Mouse (Mus musculus) midbrain, embryonic 10.5 days (tissue): ENCODE data around the gene Krt26. TPM values are rescaled to one million over a fixed set of nuclear protein-coding genes. Genes with fewer than 3 reads are reported as not detected.
A peak's percentile ranks its signal among the peaks of the same experiment; 100 is the strongest.

Experiments used
- DNase-seq: peaks from one replicate; pipeline ENCODE4 v3.0.0-alpha.2; 2017; ENCODE audit warnings: low spot score
- H3K27ac ChIP-seq: fragments of 300-500 bp; sonication (generic); replicated peaks from 2 replicates; pipeline ENCODE4 v1.5.1; 2016; ENCODE audit warnings: mild to moderate bottlenecking
- H3K27me3 ChIP-seq: fragments of 300-500 bp; sonication (generic); 2 replicates; pipeline ENCODE4 v1.6.1; 2016; ENCODE audit warnings: low read depth, mild to moderate bottlenecking; ENCODE audit not compliant: poor library complexity, severe bottlenecking
- H3K36me3 ChIP-seq: fragments of 300-500 bp; sonication (generic); 2 replicates; pipeline ENCODE4 v1.6.1; 2016; ENCODE audit warnings: mild to moderate bottlenecking, moderate library complexity
- H3K4me1 ChIP-seq: fragments of 300-500 bp; sonication (generic); 2 replicates; pipeline ENCODE4 v1.6.1; 2016
- H3K4me3 ChIP-seq: fragments of 300-500 bp; sonication (generic); 2 replicates; pipeline ENCODE4 v1.5.1; 2016; ENCODE audit warnings: mild to moderate bottlenecking, moderate library complexity
- H3K9me3 ChIP-seq: fragments of 300-500 bp; sonication (generic); replicated peaks from 2 replicates; pipeline ENCODE4 v1.6.1; 2016; ENCODE audit warnings: mild to moderate bottlenecking
- WGBS: fragments of 180-500 bp; shearing (Covaris S2); methylation state at CpG from one replicate; pipeline ENCODE4 v1.1.7; 2016; 5-methylcytosine and 5-hydroxymethylcytosine counted together
- polyA plus RNA-seq: library from polyadenylated mRNA; unstranded; fragments of >200 nt; fragmentation: Nextera tagmentation; extraction: Ambion mirVana; gene quantifications from 2 replicates; pipeline ENCODE4 v1.2.1, GENCODE M21; 2016

The Krt26 gene
- polyA plus RNA-seq, 1 experiment from 2014 or later, result 0.21 TPM

DNA sequence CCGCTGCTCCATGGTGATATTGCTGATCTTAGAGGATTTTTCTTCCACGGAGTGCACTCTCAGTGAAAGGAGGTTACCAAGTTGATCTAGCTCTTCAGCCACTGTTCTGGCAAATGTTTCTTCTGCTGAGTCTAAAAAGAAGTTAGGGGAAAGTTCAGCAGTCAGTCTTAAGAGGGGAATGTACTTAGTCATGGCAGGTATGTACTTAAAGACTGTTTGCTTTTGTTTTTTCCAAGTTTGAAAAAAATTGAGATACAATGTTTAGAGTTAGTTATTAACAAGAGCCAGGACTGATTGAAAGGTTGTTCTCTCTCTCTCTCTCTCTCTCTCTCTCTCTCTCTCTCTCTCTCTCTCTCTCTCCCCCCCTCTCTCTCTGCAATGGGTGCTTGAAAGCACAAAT is 8.1 kb downstream of the Krt26 start:
- H3K27me3 ChIP-seq, result no peaks in the 10 kb centered on the region
- WGBS, result 79% methylated on average over 2 of the region's 2 CpGs
- no peak overlapping the region for H3K27ac ChIP-seq
- no peaks in the 10 kb centered on the region for H3K36me3 ChIP-seq
- no peaks in the 10 kb centered on the region for H3K9me3 ChIP-seq
- DNase-seq, result no peak
- no peak overlapping the region for H3K4me3 ChIP-seq
- 0 out of 2 replicates have a peak, but pooled peaks cover 4% of the 10 kb centered on the region for H3K4me1 ChIP-seq

DNA sequence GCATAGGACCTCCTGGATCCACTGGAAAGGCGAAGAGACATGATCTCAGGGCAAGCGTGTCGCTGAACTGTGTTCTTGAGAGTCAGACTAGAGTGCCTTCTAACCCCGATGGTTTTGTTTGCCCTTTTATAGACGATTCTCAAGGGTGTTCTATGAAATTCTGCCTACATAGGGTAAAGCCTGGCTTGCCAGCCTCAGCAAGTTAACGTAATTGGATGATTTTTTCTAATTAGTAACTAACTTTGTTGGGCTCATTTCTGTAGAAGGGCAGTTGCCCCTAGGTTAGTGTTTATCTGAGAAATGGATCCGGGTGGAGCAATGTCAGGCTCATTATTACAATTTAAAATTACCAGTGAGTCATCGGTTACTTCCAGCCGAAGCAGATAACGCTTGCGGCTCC is 14.9 kb downstream of the Krt26 start, which contains the start of gene Krt25:
Krt25 (minus strand) TSS at position 101 of the 400 bp plus-strand sequence.
- 94% methylated on average over 11 of the region's 11 CpGs for WGBS

DNA sequence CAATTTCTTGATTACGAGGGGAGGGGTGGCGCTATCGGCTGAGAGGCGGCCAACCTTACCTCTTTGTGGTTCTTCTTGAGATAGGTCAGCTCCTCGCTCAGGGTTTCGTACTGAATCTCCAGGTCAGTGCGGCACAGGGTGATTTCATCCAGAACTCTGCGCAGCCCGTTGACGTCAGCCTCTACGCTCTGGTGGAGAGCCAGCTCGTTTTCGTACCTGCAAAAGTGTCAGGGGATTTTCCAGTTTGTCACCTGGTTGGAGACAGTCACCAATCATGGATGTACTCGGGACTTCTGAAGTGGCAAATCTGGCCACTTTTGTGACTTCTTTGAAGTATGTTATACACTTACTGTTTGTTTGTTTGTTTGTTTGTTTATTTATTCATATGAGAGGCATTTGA is 16.7 kb downstream of the Krt26 start:
- Histone ChIP-seq H3K4me1 (0 out of 2 replicates have a peak, but pooled peaks cover 4% of the 10 kb centered on the region), H3K27me3 (no peaks in the 10 kb centered on the region), H3K4me3 (no peak overlapping the region), H3K27ac (no peak overlapping the region), H3K9me3 (no peaks in the 10 kb centered on the region), H3K36me3 (no peaks in the 10 kb centered on the region)
- no peak for DNase-seq
- 94% methylated on average over 14 of the region's 14 CpGs for WGBS

More for the DNA sequence above, 14.9 kb downstream of the Krt26 start, which contains the start of gene Krt25:
- H3K27me3 ChIP-seq, result no peaks in the 10 kb centered on the region
- no peaks in the 10 kb centered on the region for H3K9me3 ChIP-seq
- H3K4me1 ChIP-seq, result no peaks in the 10 kb centered on the region
- no peaks in the 10 kb centered on the region for H3K36me3 ChIP-seq
- H3K4me3 ChIP-seq, result no peak within 1 kb of the TSS
- H3K27ac ChIP-seq, result no peak within 1 kb of the TSS
- DNase-seq, result no peak

DNA sequence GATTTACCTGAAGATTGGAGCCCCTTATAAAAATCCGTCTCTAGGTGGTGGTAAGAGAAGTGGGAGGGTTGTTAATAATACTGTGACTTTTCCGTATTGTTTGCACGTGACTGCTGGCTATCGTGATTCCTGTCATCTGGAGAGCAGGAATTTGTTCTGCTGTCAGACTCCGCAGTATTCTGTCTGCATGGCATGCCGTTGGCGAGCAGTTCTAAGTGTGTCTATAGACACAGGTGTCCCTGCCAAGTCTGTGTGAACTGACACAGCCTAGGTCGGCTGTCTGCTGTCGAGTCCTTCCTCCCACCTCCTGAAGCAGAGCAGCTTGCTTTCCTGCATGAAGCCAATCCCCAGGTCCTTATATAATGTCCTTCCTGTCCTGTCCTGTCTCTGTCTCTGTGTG is 18.6 kb downstream of the Krt26 start:
- Histone ChIP-seq H3K36me3 (no peaks in the 10 kb centered on the region), H3K4me3 (no peak overlapping the region), H3K9me3 (no peaks in the 10 kb centered on the region), H3K27ac (no peak overlapping the region), H3K4me1 (0 out of 2 replicates have a peak, but pooled peaks cover 4% of the 10 kb centered on the region), H3K27me3 (no peaks in the 10 kb centered on the region)
- no peak for DNase-seq
- 89% methylated on average over 9 of the region's 9 CpGs for WGBS

DNA sequence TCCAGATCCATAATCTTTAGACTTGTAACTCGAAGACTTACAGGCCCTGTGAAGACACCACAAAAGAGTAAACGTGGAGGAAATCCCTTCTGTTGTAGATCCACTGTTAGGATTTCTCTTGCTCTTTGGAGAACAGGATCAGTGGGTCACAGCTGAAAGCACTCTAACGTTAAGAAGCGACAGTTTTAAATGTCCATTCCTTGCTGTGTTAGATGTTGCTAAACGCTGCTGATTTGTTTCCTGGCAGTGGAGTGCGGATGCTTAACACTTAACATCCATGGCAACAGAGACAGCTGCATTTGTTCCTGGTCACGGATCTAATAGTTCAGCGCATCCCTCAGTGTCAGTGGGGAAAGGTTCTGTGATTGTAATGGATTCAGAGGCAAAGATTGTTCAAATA is 21.2 kb downstream of the Krt26 start:
- Histone ChIP-seq H3K9me3 (no peaks in the 10 kb centered on the region), H3K36me3 (no peaks in the 10 kb centered on the region), H3K27me3 (no peaks in the 10 kb centered on the region), H3K27ac (no peak overlapping the region), H3K4me3 (no peak overlapping the region), H3K4me1 (0 out of 2 replicates have a peak, but pooled peaks cover 4% of the 10 kb centered on the region)
- WGBS, result 63% methylated on average over 8 of the region's 8 CpGs
- no peak for DNase-seq

DNA sequence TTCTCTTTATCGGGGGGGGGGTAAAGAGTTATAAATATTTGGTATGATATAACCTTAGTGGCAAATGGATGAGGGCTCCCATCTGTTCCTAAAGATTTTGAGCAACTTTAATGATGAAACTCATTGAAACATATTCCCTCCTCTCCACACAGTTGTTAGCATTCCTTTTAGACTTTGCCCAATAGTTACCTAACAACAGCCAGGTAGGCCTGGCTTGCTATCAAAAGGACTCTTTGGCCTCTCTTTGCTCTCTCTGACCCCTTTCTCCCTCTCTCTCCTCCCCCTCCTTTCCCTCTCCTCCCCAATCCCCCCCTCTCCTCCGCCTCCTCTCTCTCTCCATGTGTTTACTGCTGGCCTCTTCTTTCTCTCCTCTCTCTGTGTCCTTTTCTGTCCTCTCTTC is 23.2 kb downstream of the Krt26 start:
- 81% methylated on average over 2 of the region's 2 CpGs for WGBS
- DNase-seq, result no peak
- no peaks in the 10 kb centered on the region for H3K9me3 ChIP-seq
- H3K36me3 ChIP-seq, result no peaks in the 10 kb centered on the region
- H3K27ac ChIP-seq, result no peak overlapping the region
- 0 out of 2 replicates have a peak, but pooled peaks cover 4% of the 10 kb centered on the region for H3K4me1 ChIP-seq
- no peak overlapping the region for H3K4me3 ChIP-seq
- no peaks in the 10 kb centered on the region for H3K27me3 ChIP-seq

DNA sequence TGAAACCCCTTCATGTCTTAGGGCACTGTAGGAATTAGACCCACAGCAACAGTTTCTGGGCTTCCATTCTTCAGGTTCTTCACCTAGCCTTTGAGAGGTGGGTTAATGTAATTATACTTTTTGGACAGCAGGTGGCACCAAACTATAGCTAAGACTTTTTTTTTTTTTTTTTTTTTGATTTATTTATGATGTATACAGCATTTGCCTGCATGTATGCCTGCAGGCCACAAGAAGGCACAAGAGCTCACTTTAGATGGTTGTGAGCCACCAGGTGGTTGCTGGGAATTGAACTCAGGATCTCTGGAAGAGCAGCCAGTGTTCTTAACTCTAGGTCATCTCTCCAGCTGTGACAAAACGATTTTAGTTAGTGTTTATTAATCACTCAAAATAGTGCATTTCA is 26.9 kb downstream of the Krt26 start:
- Histone ChIP-seq H3K27ac (no peak overlapping the region), H3K9me3 (no peaks in the 10 kb centered on the region), H3K36me3 (no peaks in the 10 kb centered on the region), H3K27me3 (no peaks in the 10 kb centered on the region), H3K4me3 (no peak overlapping the region), H3K4me1 (no peaks in the 10 kb centered on the region)
- no peak for DNase-seq
- 80% methylated on average over 1 of the region's 1 CpGs for WGBS

DNA sequence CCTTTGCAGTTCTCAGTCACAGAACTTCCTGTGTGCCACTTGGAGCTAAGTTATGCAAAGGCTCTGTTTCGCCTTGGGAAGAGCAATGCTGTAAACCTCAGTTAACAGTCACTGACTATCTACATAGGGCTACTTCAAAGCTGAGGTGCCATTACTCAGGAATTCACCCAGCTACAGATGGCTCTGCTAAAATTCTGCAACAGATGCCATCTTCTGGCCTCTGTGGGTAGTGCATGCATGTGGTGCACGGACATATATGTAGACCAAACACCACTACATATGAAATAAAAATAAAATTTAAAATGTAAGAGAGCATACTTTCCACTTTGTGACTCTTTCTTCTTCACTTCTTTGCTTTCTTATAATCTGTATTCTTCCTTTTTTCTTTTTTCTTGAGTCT is 30.2 kb downstream of the Krt26 start:
- H3K36me3 ChIP-seq, result no peaks in the 10 kb centered on the region
- no peaks in the 10 kb centered on the region for H3K27me3 ChIP-seq
- H3K9me3 ChIP-seq, result no peaks in the 10 kb centered on the region
- peak; percentile 55 for DNase-seq
- no peaks in the 10 kb centered on the region for H3K4me1 ChIP-seq
- 38% methylated on average over 2 of the region's 2 CpGs for WGBS
- no peak overlapping the region for H3K27ac ChIP-seq
- no peak overlapping the region for H3K4me3 ChIP-seq

DNA sequence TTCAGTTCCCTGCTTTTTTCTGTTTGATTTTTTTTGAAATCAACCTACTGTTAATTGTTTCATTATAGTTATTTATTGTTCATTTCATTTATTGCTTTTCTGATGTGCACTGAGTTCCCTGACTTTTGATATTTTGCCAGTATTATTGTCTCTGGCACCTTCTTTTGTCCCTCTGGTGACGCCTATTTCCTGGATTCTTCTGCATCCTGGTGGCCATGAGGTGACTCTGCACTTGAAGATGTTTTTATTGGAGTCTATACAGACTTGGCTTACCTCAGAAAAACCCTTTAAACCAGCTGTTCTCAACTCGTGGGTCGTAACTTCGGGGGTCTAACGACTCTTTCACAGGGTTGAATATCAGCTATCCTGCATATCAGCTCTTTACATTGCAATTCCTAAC is 42.7 kb downstream of the Krt26 start:
- Histone ChIP-seq H3K4me3 (no peak overlapping the region), H3K36me3 (no peaks in the 10 kb centered on the region), H3K27ac (no peak overlapping the region), H3K9me3 (no peaks in the 10 kb centered on the region), H3K27me3 (no peaks in the 10 kb centered on the region), H3K4me1 (no peaks in the 10 kb centered on the region)
- DNase-seq, result no peak
- WGBS, result 70% methylated on average over 5 of the region's 5 CpGs

DNA sequence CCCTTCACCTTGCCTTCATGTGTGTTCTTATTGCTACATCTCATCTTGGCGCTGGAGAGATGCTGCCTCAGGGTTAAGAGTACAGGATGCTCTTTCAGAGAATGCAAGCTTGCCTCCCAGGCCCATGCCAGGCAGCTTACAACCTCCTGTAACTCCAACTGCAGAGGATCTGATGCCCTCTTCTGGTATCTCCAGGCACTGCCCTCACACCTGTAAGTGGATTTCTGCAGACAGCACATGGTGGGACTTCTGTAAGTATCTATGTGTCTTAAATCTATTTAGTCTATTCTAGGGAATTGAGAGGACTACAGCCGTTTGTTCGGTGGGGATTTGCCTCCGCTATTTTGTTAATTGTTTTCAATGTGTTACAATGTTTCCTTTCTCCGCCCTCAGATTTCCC is 44.9 kb downstream of the Krt26 start:
- DNase-seq, result peak; percentile 21
- no peaks in the 10 kb centered on the region for H3K9me3 ChIP-seq
- H3K36me3 ChIP-seq, result no peaks in the 10 kb centered on the region
- H3K4me1 ChIP-seq, result no peaks in the 10 kb centered on the region
- H3K27ac ChIP-seq, result no peak overlapping the region
- no peak overlapping the region for H3K4me3 ChIP-seq
- 63% methylated on average over 5 of the region's 5 CpGs for WGBS
- no peaks in the 10 kb centered on the region for H3K27me3 ChIP-seq

DNA sequence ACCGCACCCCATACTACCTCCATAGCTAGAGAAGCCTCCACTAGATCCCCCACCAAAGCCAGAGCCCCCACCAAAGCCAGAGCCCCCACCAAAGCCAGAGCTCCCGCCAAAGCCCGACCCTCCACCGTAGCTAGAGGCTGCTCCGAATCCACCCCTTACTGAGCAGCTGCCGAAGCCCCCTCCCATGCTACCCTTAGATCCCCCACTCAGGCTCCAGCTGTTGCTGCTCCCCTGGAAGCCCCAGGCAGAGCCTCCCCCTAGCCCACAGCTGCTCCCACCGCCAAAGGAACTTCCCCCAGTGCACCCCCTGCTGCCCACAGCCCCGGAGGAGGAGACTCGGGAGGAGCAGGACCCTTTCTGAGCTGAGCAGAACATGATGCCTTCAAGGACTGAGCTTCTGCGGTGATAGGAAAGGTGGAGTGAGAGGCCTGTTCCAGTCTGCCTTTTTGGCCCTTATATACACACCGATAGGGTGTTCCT is 52.9 kb downstream of the Krt26 start, which contains the start of gene Krt24:
Krt24 (minus strand) TSS at position 430 of the 480 bp plus-strand sequence.
- H3K27ac ChIP-seq, result 0 out of 2 replicates have a peak within 1 kb of the TSS, but pooled peaks have one; percentile 17

DNA sequence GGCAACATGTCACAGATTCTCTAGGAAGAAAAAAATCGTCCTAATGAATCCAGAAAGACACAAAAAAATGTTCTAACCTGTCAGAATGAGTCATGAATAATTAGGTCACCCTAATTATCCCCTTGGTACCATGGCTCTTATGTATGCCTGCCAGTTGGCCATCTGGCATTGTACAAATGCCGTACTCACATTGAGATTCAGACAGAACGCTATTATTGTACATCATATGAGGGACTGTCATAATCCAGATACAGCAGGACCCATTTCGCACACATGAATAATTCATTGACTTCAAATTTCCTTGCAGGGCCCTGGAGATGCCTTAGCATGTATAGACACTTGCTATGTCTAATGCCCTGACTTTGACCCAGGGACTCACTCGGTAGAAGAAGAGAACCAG is 53.8 kb downstream of the Krt26 start:
- Histone ChIP-seq H3K36me3 (no peaks in the 10 kb centered on the region), H3K27me3 (no peaks in the 10 kb centered on the region), H3K4me3 (no peak overlapping the region), H3K9me3 (no peaks in the 10 kb centered on the region), H3K4me1 (peaks cover 3% of the 10 kb centered on the region), H3K27ac (no peak overlapping the region)
- DNase-seq, result no peak
- WGBS, result 89% methylated on average over 5 of the region's 5 CpGs

More for the DNA sequence above, 52.9 kb downstream of the Krt26 start, which contains the start of gene Krt24:
- DNase-seq, result no peak
- Histone ChIP-seq H3K9me3 (no peaks in the 10 kb centered on the region), H3K4me1 (peaks cover 3% of the 10 kb centered on the region), H3K4me3 (no peak within 1 kb of the TSS), H3K36me3 (no peaks in the 10 kb centered on the region), H3K27me3 (no peaks in the 10 kb centered on the region)
- 46% methylated on average over 11 of the region's 11 CpGs for WGBS

DNA sequence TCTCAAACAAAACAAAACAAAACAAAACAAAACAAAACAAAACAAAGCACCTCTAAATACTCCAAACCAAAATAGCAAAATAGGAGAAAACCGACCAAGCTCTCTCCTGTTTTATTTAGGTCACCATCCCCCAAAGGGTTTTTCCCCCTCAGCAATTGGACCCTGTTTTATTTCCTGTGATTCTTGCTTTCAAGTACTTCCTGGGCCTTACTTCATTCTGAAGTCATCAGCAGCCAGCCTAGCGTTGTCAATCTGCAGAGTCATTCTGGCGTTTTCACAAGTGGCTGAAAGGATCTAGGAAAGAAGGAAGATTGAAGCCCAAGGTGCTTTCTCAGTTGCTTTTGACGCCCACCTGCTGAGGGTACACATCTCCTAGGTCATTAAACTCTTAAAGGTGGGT is 54.4 kb downstream of the Krt26 start:
- no peak for DNase-seq
- Histone ChIP-seq H3K4me3 (no peak overlapping the region), H3K4me1 (peaks cover 3% of the 10 kb centered on the region), H3K27ac (no peak overlapping the region), H3K9me3 (no peaks in the 10 kb centered on the region), H3K27me3 (no peaks in the 10 kb centered on the region), H3K36me3 (no peaks in the 10 kb centered on the region)
- 68% methylated on average over 4 of the region's 4 CpGs for whole genome bisulfite sequencing

DNA sequence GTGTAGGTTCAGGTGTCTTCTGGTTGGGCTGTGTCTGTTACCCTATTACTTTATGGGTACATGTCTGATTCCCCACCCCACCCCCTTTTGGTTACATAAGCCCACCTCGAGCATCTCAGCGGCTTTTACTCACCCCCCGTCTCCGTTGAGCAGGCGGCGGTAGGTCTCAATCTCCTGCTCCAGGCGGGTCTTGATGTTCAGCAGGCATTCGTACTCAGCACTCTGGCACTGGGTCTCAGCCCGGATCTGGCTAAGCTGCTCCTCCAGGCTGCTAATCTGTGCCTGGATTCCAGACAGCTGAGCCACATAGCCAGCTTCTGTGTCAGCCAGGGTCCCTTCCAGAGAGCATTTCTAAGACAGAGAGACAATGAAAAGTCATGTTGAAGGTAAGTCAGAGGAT is 56.6 kb downstream of the Krt26 start:
- no peak overlapping the region for H3K4me3 ChIP-seq
- DNase-seq, result no peak
- H3K36me3 ChIP-seq, result no peaks in the 10 kb centered on the region
- no peaks in the 10 kb centered on the region for H3K27me3 ChIP-seq
- peaks cover 3% of the 10 kb centered on the region for H3K4me1 ChIP-seq
- 76% methylated on average over 9 of the region's 9 CpGs for WGBS
- H3K27ac ChIP-seq, result no peak overlapping the region
- no peaks in the 10 kb centered on the region for H3K9me3 ChIP-seq
